Mouse (Mus musculus) E14TG2a.4 (cell line): ENCODE measurements around the gene Ciapin1.

Source experiments
- CTCF ChIP-seq: conservative IDR thresholded peaks from 2 replicates; pipeline ENCODE4 v1.5.1; 2014; ENCODE audit warnings: low read length
- NANOG ChIP-seq: IDR thresholded peaks from 2 replicates; pipeline ENCODE4 v1.6.1; 2014; ENCODE audit warnings: borderline replicate concordance, low read length, mixed read lengths

- TF ChIP-seq CTCF (no peak), NANOG (no peak)
These were observed 32.4 kb upstream of the Ciapin1 start for GRCm38 (mm10) chr8:94870474-94871107.
